In the genomic region with DNA sequence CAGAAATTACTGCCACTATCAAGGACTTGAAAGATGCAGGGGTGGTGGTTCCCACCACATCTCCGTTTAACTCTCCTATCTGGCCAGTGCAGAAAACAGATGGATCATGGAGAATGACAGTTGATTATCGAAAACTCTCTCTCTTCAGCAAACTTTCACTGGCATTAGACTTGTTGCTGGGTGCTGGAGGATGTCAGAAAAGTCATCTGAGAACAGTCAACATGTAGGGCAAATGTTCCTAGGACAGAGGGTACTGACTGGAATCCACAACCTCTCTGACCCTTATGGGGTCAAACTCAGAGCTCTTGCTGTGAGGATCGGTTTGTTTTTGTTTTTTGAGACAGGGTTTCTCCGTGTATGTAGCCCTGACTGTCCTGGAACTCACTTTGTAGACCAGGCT, we compare ENCODE assay signal across 8 mouse cellular contexts. TPM values are rescaled to one million over a fixed set of nuclear protein-coding genes. Genes with fewer than 3 reads are reported as not detected.
A peak's percentile ranks its signal among the peaks of the same experiment; 100 is the strongest.
DNase-seq lines count a peak whose midpoint lies in the region; ATAC-seq and TF ChIP-seq lines count a peak whose summit lies in the region.
"Not testable (repeated sequence)": the region's sequence is repeated elsewhere in the genome, so short reads cannot be mapped to it uniquely, and the experiment has no call there.

No protein-coding gene starts in this region.

- 44% methylated on average over 4 of the region's 4 CpGs for WGBS in heart, adult 2 months
- WGBS in hindbrain, embryonic 14.5 days, result 53% methylated on average over 3 of the region's 4 CpGs
- 48% methylated on average over 4 of the region's 4 CpGs for WGBS in kidney, postnatal 0 days
- 17% methylated on average over 4 of the region's 4 CpGs for WGBS in liver, embryonic 14.5 days (ENCODE audit: insufficient replicate concordance)
- WGBS in midbrain, embryonic 12.5 days, result 53% methylated on average over 4 of the region's 4 CpGs
- WGBS in small intestine, adult 2 months, result 63% methylated on average over 4 of the region's 4 CpGs

- H3K4me1 ChIP-seq in embryonic fibroblast, embryonic 13.5 days (ENCODE audit: control insufficient read depth, insufficient read depth, low read length); heart, adult 2 months (ENCODE audit: control insufficient read depth, insufficient read depth, low read length); kidney, postnatal 0 days (replicated peaks; ENCODE audit: insufficient read depth, low read length); small intestine, adult 2 months (ENCODE audit: control insufficient read depth, insufficient read depth, insufficient read length, low read length): not testable (repeated sequence)
- H3K4me1 ChIP-seq in hindbrain, embryonic 14.5 days (replicated peaks; ENCODE audit: control insufficient read depth, insufficient read depth, low read length), result peaks cover 15% of the 10 kb centered on the region
- peaks cover 41 to 42% of the 10 kb centered on the region in 2 experiments for H3K4me1 ChIP-seq in liver, embryonic 14.5 days (replicated peaks; ENCODE audit: control insufficient read depth in 2 of 2, insufficient read depth in 2 of 2, low read length in 1 of 2)
- H3K4me1 ChIP-seq in midbrain, embryonic 12.5 days, result peaks cover 16% of the 10 kb centered on the region

- TF ChIP-seq EP300 in heart, adult 2 months (IDR thresholded peaks at IDR 0.05; ENCODE audit: insufficient read depth, low read depth, low read length), result not testable (repeated sequence)
- peak; percentile 56 for TF ChIP-seq EP300 in liver, embryonic 14.5 days (IDR thresholded peaks at IDR 0.05; ENCODE audit: low read depth)

- not testable (repeated sequence) for H3K27ac ChIP-seq in embryonic fibroblast, embryonic 13.5 days (ENCODE audit: insufficient read depth, low read length)
- peak overlapping the region; percentile 97 for H3K27ac ChIP-seq in heart, adult 2 months
- peak overlapping the region; percentile 92 for H3K27ac ChIP-seq in hindbrain, embryonic 14.5 days
- H3K27ac ChIP-seq in kidney, postnatal 0 days, result peak overlapping the region; percentile 78; the same call in 1 of the 2 replicates
- H3K27ac ChIP-seq in liver, embryonic 14.5 days, result peak overlapping the region; percentile 99
- H3K27ac ChIP-seq in midbrain, embryonic 12.5 days (replicated peaks), result peak overlapping the region; percentile 95
- H3K27ac ChIP-seq in small intestine, adult 2 months (ENCODE audit: insufficient read depth, low read depth, low read length), result peak overlapping the region; percentile 95; the same call in 1 of the 2 replicates

- H3K27me3 ChIP-seq in heart, adult 2 months (ENCODE audit: control insufficient read depth, insufficient read depth, low read length); hindbrain, embryonic 14.5 days (ENCODE audit: control insufficient read depth, insufficient read depth, low read length); kidney, postnatal 0 days (ENCODE audit: insufficient read depth, low read length); liver, embryonic 14.5 days (ENCODE audit: control insufficient read depth, insufficient read depth, low read length); midbrain, embryonic 12.5 days; small intestine, adult 2 months (ENCODE audit: control insufficient read depth, insufficient read depth, low read length): not testable (repeated sequence)

- H3K4me2 ChIP-seq in hindbrain, embryonic 14.5 days (replicated peaks), result peak overlapping the region; percentile 64
- H3K4me2 ChIP-seq in kidney, postnatal 0 days (ENCODE audit: low read length), result peak overlapping the region; percentile 52
- peak overlapping the region; percentile 88 for H3K4me2 ChIP-seq in liver, embryonic 14.5 days (ENCODE audit: low read depth)
- H3K4me2 ChIP-seq in midbrain, embryonic 12.5 days (replicated peaks), result peak overlapping the region; percentile 66

- peak; percentile 55 for DNase-seq in adipocyte (ENCODE audit: low spot score)
- DNase-seq in heart, adult 2 months; hindbrain, embryonic 14.5 days (ENCODE audit: low spot score); kidney, postnatal 0 days (ENCODE audit: low spot score): not testable (repeated sequence)
- DNase-seq in liver, embryonic 14.5 days (ENCODE audit: low read depth in 3 of 3, low spot score in 3 of 3), result peak; percentile 55 to 60 (median 55)

- not testable (repeated sequence) for ATAC-seq in hindbrain, embryonic 14.5 days (ENCODE audit: low FRiP score); kidney, postnatal 0 days (replicated peaks; ENCODE audit: low FRiP score, low read depth); liver, embryonic 14.5 days (ENCODE audit: insufficient read depth); midbrain, embryonic 12.5 days (ENCODE audit: low FRiP score, low read depth)

- H3K9ac ChIP-seq in heart, adult 2 months (ENCODE audit: low read depth, low read length), result peak overlapping the region; percentile 80; the same call in 1 of the 2 replicates
- peak overlapping the region; percentile 99 for H3K9ac ChIP-seq in hindbrain, embryonic 14.5 days
- peak overlapping the region; percentile 97; the same call in 1 of the 2 replicates for H3K9ac ChIP-seq in kidney, postnatal 0 days (ENCODE audit: low read depth, low read length)
- peak overlapping the region; percentile 89 for H3K9ac ChIP-seq in liver, embryonic 14.5 days (replicated peaks)
- peak overlapping the region; percentile 97; the same call in 1 of the 2 replicates for H3K9ac ChIP-seq in midbrain, embryonic 12.5 days (replicated peaks)

- peak overlapping the region; percentile 70 for H3K4me3 ChIP-seq in embryonic fibroblast, embryonic 13.5 days (ENCODE audit: insufficient read depth, low read length)
- peak overlapping the region; percentile 84; the same call in 1 of the 2 replicates for H3K4me3 ChIP-seq in heart, adult 2 months
- H3K4me3 ChIP-seq in hindbrain, embryonic 14.5 days (replicated peaks; ENCODE audit: low read length), result peak overlapping the region; percentile 93
- not testable (repeated sequence) for H3K4me3 ChIP-seq in kidney, postnatal 0 days (replicated peaks; ENCODE audit: low read depth, low read length)
- H3K4me3 ChIP-seq in liver, embryonic 14.5 days (ENCODE audit: insufficient read depth in 1 of 2, low read depth in 2 of 2, low read length in 2 of 2), result peak overlapping the region; percentile 89 to 93
- H3K4me3 ChIP-seq in midbrain, embryonic 12.5 days, result peak overlapping the region; percentile 96; the same call in 1 of the 2 replicates
- H3K4me3 ChIP-seq in small intestine, adult 2 months (ENCODE audit: low read depth, low read length), result peak overlapping the region; percentile 85; the same call in 1 of the 2 replicates

- not testable (repeated sequence) for H3K9me3 ChIP-seq in hindbrain, embryonic 14.5 days (ENCODE audit: control insufficient read depth, low read length); kidney, postnatal 0 days (replicated peaks; ENCODE audit: low read length); liver, embryonic 14.5 days (ENCODE audit: control insufficient read depth, low read length); midbrain, embryonic 12.5 days

- TF ChIP-seq POLR2A in embryonic fibroblast, embryonic 13.5 days (IDR thresholded peaks at IDR 0.05; ENCODE audit: low read depth, low read length), result 0 out of 2 replicates have a peak, but pooled peaks have one; percentile 10
- not testable (repeated sequence) for TF ChIP-seq POLR2A in heart, adult 2 months (IDR thresholded peaks at IDR 0.05; ENCODE audit: insufficient read depth, low read depth, low read length); small intestine, adult 2 months (IDR thresholded peaks at IDR 0.05; ENCODE audit: low read depth, low read length)

- H3K36me3 ChIP-seq in heart, adult 2 months (ENCODE audit: control insufficient read depth, insufficient read depth, low read length); hindbrain, embryonic 14.5 days (replicated peaks; ENCODE audit: control insufficient read depth, insufficient read depth); kidney, postnatal 0 days (ENCODE audit: insufficient read depth, low read length); liver, embryonic 14.5 days (replicated peaks; ENCODE audit: control insufficient read depth, insufficient read depth, low read depth); midbrain, embryonic 12.5 days; small intestine, adult 2 months (ENCODE audit: control insufficient read depth, insufficient read depth, low read length): not testable (repeated sequence)

- TF ChIP-seq CTCF in embryonic fibroblast, embryonic 13.5 days (IDR thresholded peaks at IDR 0.05; ENCODE audit: borderline replicate concordance, insufficient read depth, low read length); heart, adult 2 months (IDR thresholded peaks at IDR 0.05); kidney, postnatal 0 days (IDR thresholded peaks at IDR 0.05; ENCODE audit: low read depth); liver, embryonic 14.5 days (IDR thresholded peaks at IDR 0.05; ENCODE audit: low read depth); small intestine, adult 2 months (IDR thresholded peaks at IDR 0.05; ENCODE audit: extremely low read depth, insufficient read length, insufficient replicate concordance, low read depth, low read length): not testable (repeated sequence)

- H3K79me2 ChIP-seq in heart, adult 2 months (replicated peaks; ENCODE audit: control insufficient read depth, insufficient read depth, low read length), result not testable (repeated sequence)

- intact Hi-C loops in heart, adult 2 months (cut with DNase I), result not testable (repeated sequence)

RNA-seq across cellular contexts. Expression of gene Add1, which starts 0.9 kb away (rescaled TPM):
- 189 and 191 TPM in 2 replicates for polyA plus RNA-seq in embryonic fibroblast, embryonic 13.5 days (2011; ENCODE audit: insufficient read length, low read depth, missing spikeins)
- 100 to 1,000 TPM; 129 TPM for total RNA-seq in heart, adult 2 months (2021)
- polyA plus RNA-seq in heart, adult 2 months (2012; rRNA removed), result 116 and 147 TPM in 2 replicates
- polyA plus RNA-seq in hindbrain, embryonic 14.5 days (2014; fragmentation: Nextera tagmentation; extraction: Ambion mirVana), result 225 and 234 TPM in 2 replicates
- polyA plus RNA-seq in kidney, postnatal 0 days (2015; fragmentation: Nextera tagmentation; extraction: Ambion mirVana), result 130 and 143 TPM in 2 replicates
- polyA plus RNA-seq in liver, embryonic 14.5 days (2012; rRNA removed), result 106 and 118 TPM in 2 replicates
- polyA plus RNA-seq in liver, embryonic 14.5 days (2014; fragmentation: Nextera tagmentation; extraction: Ambion mirVana), result 113 and 137 TPM in 2 replicates
- polyA plus RNA-seq in midbrain, embryonic 12.5 days (2016; fragmentation: Nextera tagmentation; extraction: Ambion mirVana), result 206 and 208 TPM in 2 replicates
- 42.7 and 160 TPM in 2 replicates for polyA plus RNA-seq in small intestine, adult 2 months (2012; rRNA removed)

RNA-seq across cellular contexts. Expression of gene Sh3bp2, which starts 46.9 kb away (rescaled TPM):
- 5.4 and 7.1 TPM in 2 replicates for polyA plus RNA-seq in embryonic fibroblast, embryonic 13.5 days (2011; ENCODE audit: insufficient read length, low read depth, missing spikeins)
- total RNA-seq in heart, adult 2 months (2021), result 1 to 10 TPM; 2.7 to 3.1 TPM
- polyA plus RNA-seq in heart, adult 2 months (2012; rRNA removed), result 3.7 and 4.4 TPM in 2 replicates
- 18.7 and 21.4 TPM in 2 replicates for polyA plus RNA-seq in hindbrain, embryonic 14.5 days (2014; fragmentation: Nextera tagmentation; extraction: Ambion mirVana)
- polyA plus RNA-seq in kidney, postnatal 0 days (2015; fragmentation: Nextera tagmentation; extraction: Ambion mirVana), result 6.2 and 8.9 TPM in 2 replicates
- polyA plus RNA-seq in liver, embryonic 14.5 days (2012; rRNA removed), result 4.6 and 5.2 TPM in 2 replicates
- 3.5 and 4.9 TPM in 2 replicates for polyA plus RNA-seq in liver, embryonic 14.5 days (2014; fragmentation: Nextera tagmentation; extraction: Ambion mirVana)
- 13.5 and 15.8 TPM in 2 replicates for polyA plus RNA-seq in midbrain, embryonic 12.5 days (2016; fragmentation: Nextera tagmentation; extraction: Ambion mirVana)
- polyA plus RNA-seq in small intestine, adult 2 months (2012; rRNA removed), result 5.0 and 12.4 TPM in 2 replicates

RNA-seq across cellular contexts. Expression of gene Tnip2, which starts 58.8 kb away (rescaled TPM):
- polyA plus RNA-seq in embryonic fibroblast, embryonic 13.5 days (2011; ENCODE audit: insufficient read length, low read depth, missing spikeins), result 12.5 and 13.9 TPM in 2 replicates
- total RNA-seq in heart, adult 2 months (2021), result 1 to 10 TPM; 5.9 to 6.7 TPM
- 12.5 and 14.5 TPM in 2 replicates for polyA plus RNA-seq in heart, adult 2 months (2012; rRNA removed)
- 10.1 and 10.5 TPM in 2 replicates for polyA plus RNA-seq in hindbrain, embryonic 14.5 days (2014; fragmentation: Nextera tagmentation; extraction: Ambion mirVana)
- 16.5 and 17.6 TPM in 2 replicates for polyA plus RNA-seq in kidney, postnatal 0 days (2015; fragmentation: Nextera tagmentation; extraction: Ambion mirVana)
- 3.0 and 5.0 TPM in 2 replicates for polyA plus RNA-seq in liver, embryonic 14.5 days (2012; rRNA removed)
- polyA plus RNA-seq in liver, embryonic 14.5 days (2014; fragmentation: Nextera tagmentation; extraction: Ambion mirVana), result 3.2 and 4.4 TPM in 2 replicates
- polyA plus RNA-seq in midbrain, embryonic 12.5 days (2016; fragmentation: Nextera tagmentation; extraction: Ambion mirVana), result 6.8 and 11.2 TPM in 2 replicates
- polyA plus RNA-seq in small intestine, adult 2 months (2012; rRNA removed), result 7.2 and 13.8 TPM in 2 replicates
